Mouse (Mus musculus) spleen, adult 2 months (tissue): ENCODE results near the gene Rpa2.

Experiments used
- CTCF ChIP-seq: fragments of 200-500 bp; IDR thresholded peaks from 2 replicates; pipeline ENCODE4 v1.5.1; 2011; ENCODE audit warnings: mild to moderate bottlenecking, inconsistent platforms; ENCODE audit not compliant: insufficient read depth, insufficient read length, insufficient replicate concordance; ENCODE audit errors: extremely low read depth
- POLR2A ChIP-seq: fragments of 200-500 bp; IDR thresholded peaks from 2 replicates; pipeline ENCODE4 v1.6.1; 2011; ENCODE audit warnings: low read depth, low read length, inconsistent platforms

DNA sequence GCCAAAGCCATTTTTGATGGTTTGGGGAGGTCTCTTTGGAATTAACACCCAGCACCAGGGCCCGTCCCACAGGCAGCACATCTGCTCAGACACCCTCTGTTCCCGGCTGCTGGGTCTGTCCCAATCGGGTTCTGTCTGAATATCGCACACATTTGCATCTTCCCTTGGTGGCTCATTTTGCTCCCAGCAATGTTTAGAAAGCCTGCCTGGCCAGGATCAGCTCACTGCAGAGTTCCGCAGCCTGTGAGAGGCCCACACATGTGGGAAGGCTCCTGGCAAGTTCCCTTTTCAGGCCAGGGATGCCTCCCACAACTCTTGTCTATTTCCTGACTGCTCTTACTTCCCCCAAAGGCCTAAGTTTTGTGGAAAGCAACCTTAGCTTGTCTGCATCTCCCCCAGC is 41.5 kb downstream of the Rpa2 start:
- no peak for TF ChIP-seq CTCF
- no peak for TF ChIP-seq POLR2A
